Mouse (Mus musculus) embryonic fibroblast, embryonic 13.5 days (primary cell): ENCODE results near the gene Ccdc187.

Experiments
- CTCF ChIP-seq: IDR thresholded peaks from 2 replicates; pipeline ENCODE4 v1.5.1; 2011; ENCODE audit warnings: mild to moderate bottlenecking, control low read depth, low read length, moderate library complexity, borderline replicate concordance; ENCODE audit not compliant: insufficient read depth
- POLR2A ChIP-seq: IDR thresholded peaks from 2 replicates; pipeline ENCODE4 v1.6.1; 2011; ENCODE audit warnings: low read depth, mild to moderate bottlenecking, control low read depth, low read length, moderate library complexity

DNA sequence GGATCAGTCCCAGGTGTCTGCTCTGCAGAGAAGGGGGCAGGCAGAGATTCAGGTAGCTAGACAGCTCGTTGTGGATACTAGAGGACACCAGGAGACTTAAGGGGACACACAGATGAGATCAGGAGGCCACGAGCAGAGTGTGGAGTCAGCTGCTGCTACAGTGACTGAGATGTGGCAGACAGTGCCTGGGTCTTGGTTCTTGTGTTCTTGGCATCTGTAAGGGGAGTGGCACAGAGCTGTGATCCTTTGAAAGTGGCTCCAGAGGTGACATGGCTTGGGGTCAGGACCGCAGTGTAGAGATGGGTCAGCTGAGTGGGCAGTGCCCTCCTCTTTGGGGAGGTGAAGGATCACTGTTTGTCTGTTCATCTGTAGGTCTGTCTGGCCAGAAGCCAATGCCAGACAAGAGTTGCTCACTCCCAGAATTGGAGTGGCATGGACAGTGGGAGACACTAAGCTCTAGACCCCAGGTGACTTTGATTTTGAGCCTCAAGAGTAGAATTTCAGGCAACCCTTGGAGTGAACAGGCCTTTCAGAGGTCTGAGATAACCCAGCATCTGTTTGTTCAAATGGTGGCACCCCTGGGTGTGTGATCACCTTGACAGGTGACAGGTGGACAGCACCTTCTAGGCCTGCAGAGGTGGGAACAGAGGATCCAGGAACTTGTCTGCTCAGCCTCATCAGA is 23.8 kb upstream of the Ccdc187 start:
- TF ChIP-seq CTCF (no peak), POLR2A (no peak)
